Mouse (Mus musculus): Measurements from ENCODE around the gene Olfr481.

Gene Olfr481

DNA sequence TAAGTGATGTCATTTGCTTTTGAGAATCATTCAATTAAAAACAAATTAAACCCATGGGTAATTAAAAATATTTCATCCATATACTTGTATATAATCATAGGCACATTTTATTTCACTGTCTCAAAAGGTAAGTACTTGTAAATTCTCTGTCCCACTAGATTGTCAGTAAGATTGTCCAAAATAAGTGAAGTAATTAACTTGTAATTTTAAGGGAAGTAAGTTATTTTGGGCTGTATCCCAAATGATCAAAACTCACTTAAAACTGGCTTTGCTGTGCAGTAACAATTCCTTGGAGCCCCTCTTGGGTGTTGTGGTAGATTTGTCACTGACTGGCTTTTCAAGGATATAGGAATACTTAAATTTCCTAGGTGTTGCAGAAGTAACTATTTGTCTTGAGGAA, at the start of gene Olfr481:
TSS of gene Olfr481 (plus strand) at position 301 of the 400 bp plus-strand sequence.
- no peak for DNase-seq

DNA sequence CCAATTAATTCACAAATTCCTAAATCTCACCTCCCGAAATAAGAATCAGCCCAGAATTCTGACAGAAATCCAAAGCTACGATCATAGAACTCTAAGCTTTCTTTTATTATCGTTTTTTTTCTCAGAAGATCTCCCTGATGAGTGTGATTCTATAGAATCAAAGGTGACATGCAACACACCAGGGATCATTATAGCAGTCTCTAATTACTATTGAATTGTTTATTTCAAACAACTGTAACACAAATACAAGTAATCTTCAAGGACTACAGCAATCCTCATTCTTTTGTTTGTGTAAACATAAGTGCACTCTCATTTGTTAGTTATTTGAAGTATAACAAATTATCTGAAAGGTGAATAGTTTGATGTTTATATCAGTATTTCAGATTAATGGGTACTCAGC, 45.8 kb upstream of the Olfr481 start, which contains the start of gene Olfr478:
TSS of gene Olfr478 (minus strand) at position 101 of the 400 bp plus-strand sequence.
- no peak for DNase-seq

DNA sequence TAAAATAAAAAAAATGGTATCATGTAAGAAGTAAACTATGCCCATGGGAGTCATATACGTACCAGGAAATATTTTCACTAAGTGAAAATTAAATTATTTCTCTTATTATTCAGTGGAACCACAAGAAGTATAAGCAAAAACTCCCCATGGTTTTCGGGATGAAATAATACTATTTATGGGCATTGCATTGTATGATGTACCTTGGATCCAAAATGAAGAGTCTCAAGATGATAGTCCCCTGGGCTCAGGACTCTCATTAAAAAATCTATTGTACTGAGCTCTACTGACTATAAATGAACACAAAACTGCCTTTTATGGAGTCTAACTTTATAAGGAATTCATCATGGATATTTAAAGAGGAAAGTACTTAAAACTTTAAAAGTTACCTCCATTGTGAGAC, 29.3 kb upstream of the Olfr481 start, which contains the start of gene Olfr479:
TSS of gene Olfr479 (plus strand) at position 301 of the 400 bp plus-strand sequence.
- DNase-seq, result no peak

DNA sequence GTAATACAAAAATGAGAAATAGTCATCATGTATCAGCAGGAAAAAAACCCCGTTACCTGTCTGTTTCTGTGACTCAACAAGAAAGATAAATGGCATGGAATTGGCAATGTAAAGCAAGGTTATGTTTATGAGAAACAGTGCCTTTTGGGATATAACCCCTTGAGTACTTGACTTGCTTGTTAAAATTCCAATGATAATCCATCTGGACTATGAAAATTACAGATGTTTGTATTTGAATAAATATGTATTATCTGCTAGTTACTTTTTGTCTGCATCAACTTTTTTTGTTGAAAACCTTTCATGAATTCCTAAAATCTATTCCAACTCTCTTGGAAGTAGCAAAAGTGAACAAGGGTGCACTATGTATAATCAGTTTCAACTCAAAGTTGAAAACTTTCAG, 12.4 kb upstream of the Olfr481 start, which contains the start of gene Olfr480:
TSS of gene Olfr480 (minus strand) at position 101 of the 400 bp plus-strand sequence.
- DNase-seq, result no peak

DNA sequence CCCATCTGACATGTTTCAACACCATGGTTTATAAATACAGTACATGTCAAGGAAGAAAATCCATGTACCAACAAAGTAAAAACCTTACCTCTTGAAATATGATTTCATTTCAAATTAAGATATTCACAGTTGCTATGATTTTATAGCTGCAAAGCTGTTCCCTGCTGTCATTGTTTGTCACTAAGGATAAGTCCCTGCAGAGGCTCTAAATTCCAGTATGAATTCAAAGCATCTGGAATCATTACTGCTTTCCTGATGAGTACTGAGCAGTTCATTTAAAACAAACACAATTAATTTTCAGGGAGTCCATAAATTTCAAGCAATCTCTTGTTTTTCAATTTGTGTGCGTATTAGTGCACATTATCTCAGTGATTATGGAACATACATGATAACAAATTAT, 17.8 kb downstream of the Olfr481 start, which contains the start of gene Olfr482:
TSS of gene Olfr482 (minus strand) at position 101 of the 400 bp plus-strand sequence.
- DNase-seq, result no peak

DNA sequence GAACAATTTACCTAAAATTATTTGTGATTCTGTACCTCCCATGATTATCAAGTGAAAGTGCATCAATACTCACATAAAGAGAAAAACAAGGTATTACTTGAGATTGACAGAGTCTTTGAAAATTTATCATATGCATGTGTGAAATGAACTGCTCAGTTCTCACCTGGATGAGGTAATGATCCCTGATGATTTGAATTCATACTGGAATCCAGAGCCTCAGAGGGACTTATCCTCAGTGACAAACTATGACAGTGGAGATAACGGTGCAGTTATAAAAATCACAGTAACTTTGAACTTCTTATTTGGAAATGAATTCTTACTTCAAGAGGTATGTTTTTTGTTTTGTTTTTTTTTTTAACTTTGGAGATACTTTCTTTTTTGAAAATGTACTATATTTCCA, 20.9 kb downstream of the Olfr481 start, which contains the start of gene Olfr483:
TSS of gene Olfr483 (plus strand) at position 301 of the 400 bp plus-strand sequence.
- DNase-seq, result no peak

DNA sequence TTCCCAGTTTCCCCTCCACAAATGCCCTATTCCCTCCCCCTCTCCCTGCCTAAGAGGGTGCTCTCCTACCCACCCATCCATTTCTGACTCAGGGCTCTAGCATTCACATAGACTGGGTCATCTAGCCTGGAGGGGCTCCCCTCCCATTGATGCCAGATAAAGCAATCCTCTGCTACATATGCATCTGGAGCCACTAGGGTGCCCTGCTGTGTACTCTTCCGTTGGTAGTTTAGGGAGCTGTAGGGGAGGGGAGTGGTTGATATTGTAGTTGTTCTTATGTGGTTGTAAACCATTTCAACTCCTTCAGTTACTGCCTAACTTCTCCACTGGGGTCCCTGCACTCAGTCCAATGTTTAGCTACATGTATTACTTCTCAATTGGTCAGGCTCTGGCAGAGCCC, 41.0 kb downstream of the Olfr481 start:
- DNase-seq, result no peak

DNA sequence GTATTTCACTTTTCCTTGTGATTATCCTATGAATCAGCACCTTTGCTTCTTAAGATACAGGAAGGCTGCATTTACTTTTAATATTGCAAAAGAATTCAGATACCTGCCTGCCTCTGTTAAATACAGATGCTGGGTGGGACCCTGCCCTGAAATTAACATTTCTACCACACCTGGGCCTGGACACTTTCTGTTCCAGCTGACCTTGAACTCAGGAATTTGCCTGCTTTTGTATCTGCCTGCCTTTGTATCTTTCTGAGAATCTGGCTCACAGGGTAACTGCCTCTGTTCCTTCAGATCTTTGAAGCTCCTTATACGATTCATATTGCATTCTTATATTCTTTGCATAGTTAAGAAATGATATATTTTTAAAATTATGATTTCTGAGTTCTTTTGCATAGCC, 41.8 kb downstream of the Olfr481 start:
- no peak for DNase-seq

DNA sequence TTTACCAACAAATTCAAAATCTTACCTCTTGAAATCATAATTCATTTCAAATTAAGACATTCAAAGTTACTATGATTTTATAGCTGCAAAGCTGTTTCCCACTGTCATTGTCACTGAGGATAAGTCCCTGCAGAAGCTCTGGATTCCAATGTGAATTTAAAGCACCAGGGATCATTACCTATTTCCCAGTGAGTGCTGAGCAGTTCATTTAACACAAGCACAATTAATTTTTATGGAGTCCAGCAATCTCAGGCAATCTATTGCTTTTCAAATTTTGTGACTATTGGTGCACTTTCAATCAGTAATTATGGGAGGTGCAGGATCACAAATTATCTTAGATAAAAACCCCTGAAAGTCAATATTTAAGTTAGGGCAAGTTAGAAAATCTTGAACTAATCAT, 47.7 kb downstream of the Olfr481 start, which contains the start of gene Olfr484:
TSS of gene Olfr484 (minus strand) at position 101 of the 400 bp plus-strand sequence.
- no peak for DNase-seq
